Mouse (Mus musculus) frontal cortex, postnatal 36 days (tissue): ENCODE data around the gene Gm10959.
A peak's percentile ranks its signal among the peaks of the same experiment; 100 is the strongest.
"Not testable (repeated sequence)": the region's sequence is repeated elsewhere in the genome, so short reads cannot be mapped to it uniquely, and the experiment has no call there.

Source experiments
- DNase-seq, 2 experiments: peaks; one replicate each; pipeline ENCODE4 v3.0.0; 2022; ENCODE audit warnings: low spot score in 2 of 2

Gene Gm10959

GRCm38 (mm10) chr3:122919260-122919659 is at the start of gene Gm10959:
TSS of gene Gm10959 (minus strand) at chr3:122919360.
- DNase-seq = no peak

- DNase-seq = no peak
Observed at GRCm38 (mm10) chr3:122968391-122968790, 49.2 kb upstream of the Gm10959 start.

GRCm38 (mm10) chr3:122964301-122964700 is 45.1 kb upstream of the Gm10959 start:
- DNase-seq = no peak

- DNase-seq = no peak
Observed at GRCm38 (mm10) chr3:122950129-122950528, 31.0 kb upstream of the Gm10959 start.

GRCm38 (mm10) chr3:122943387-122943890 is 24.3 kb upstream of the Gm10959 start:
- no peak for DNase-seq

- DNase-seq = peak in 1 of 2 experiments; percentile 66
Observed at GRCm38 (mm10) chr3:122939215-122939614, 20.1 kb upstream of the Gm10959 start.

- DNase-seq = not testable (repeated sequence)
Observed at GRCm38 (mm10) chr3:122937176-122937575, 18.0 kb upstream of the Gm10959 start.

- DNase-seq = no peak
Observed at GRCm38 (mm10) chr3:122932466-122932865, 13.3 kb upstream of the Gm10959 start.

GRCm38 (mm10) chr3:122929723-122930122 is 10.6 kb upstream of the Gm10959 start:
- peak; percentile 45 to 56 for DNase-seq

GRCm38 (mm10) chr3:122924009-122924914 is 5.1 kb upstream of the Gm10959 start, which contains the start of gene 1810037I17Rik:
TSS of gene 1810037I17Rik (plus strand) at chr3:122924203.
- DNase-seq = peak; percentile 96

- no peak for DNase-seq
Observed at GRCm38 (mm10) chr3:122923147-122923546, 4.0 kb upstream of the Gm10959 start.

GRCm38 (mm10) chr3:122921676-122922527 is 2.7 kb upstream of the Gm10959 start:
- DNase-seq = no peak

- no peak for DNase-seq
Observed at GRCm38 (mm10) chr3:122920572-122921435, 1.6 kb upstream of the Gm10959 start.

GRCm38 (mm10) chr3:122918672-122919071 is 488 bp downstream of the Gm10959 start:
- no peak for DNase-seq

GRCm38 (mm10) chr3:122916191-122916680 is 2.9 kb downstream of the Gm10959 start:
- no peak for DNase-seq

GRCm38 (mm10) chr3:122915493-122915892 is 3.7 kb downstream of the Gm10959 start:
- DNase-seq = no peak

- DNase-seq = no peak
Observed at GRCm38 (mm10) chr3:122907841-122908240, 11.3 kb downstream of the Gm10959 start.

GRCm38 (mm10) chr3:122903746-122904433 is 15.3 kb downstream of the Gm10959 start:
- peak; percentile 24 to 45 for DNase-seq

GRCm38 (mm10) chr3:122898254-122898653 is 20.9 kb downstream of the Gm10959 start:
- no peak for DNase-seq

GRCm38 (mm10) chr3:122895189-122895731 is 23.9 kb downstream of the Gm10959 start:
- no peak for DNase-seq
